Mouse (Mus musculus) urinary bladder, postnatal 10 days (tissue): ENCODE results near the gene Zscan22.
A peak's percentile ranks its signal among the peaks of the same experiment; 100 is the strongest.
"Not testable (repeated sequence)": the region's sequence is repeated elsewhere in the genome, so short reads cannot be mapped to it uniquely, and the experiment has no call there.

Experiments
- DNase-seq: peaks from one replicate; pipeline ENCODE4 v3.0.0; 2022; ENCODE audit warnings: low spot score

Zscan22 gene

DNA sequence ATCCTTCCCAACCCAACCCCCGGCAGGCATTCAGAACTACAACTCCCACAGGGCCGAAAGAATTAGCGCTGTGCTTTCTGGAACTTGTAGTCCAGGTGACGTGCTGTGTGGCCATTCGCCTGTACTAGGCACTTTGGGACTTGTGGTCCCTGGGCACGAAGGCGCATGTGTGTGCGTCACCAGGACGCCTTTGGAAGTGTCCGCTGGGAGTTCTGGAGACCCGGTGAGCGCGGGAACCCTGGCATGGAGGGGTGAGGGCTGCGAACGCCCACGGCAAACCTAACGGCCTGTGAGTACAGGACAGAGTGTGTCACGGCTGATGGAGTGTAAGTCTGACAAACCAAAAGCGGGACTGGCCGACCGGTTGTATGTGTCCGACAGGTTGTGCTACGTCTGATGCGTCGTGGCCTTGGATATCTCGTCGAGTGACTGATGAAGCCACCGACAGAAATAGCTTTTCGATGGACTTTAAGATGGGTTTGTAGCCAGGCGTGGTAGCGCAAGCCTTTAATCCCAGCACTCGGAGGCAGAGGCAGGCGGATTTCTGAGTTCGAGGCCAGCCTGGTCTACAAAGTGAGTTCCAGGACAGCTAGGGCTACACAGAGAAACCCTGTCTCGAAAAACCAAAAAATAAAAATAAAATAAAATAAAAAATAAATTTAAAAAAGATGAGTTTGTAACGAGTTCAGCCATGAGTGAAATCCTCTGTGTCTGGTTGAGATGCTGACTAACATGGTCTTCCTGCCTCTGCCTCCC is at the start of gene Zscan22:
Zscan22 (plus strand) TSS at position 161 of the 756 bp plus-strand sequence.
- peak; percentile 69 for DNase-seq

DNA sequence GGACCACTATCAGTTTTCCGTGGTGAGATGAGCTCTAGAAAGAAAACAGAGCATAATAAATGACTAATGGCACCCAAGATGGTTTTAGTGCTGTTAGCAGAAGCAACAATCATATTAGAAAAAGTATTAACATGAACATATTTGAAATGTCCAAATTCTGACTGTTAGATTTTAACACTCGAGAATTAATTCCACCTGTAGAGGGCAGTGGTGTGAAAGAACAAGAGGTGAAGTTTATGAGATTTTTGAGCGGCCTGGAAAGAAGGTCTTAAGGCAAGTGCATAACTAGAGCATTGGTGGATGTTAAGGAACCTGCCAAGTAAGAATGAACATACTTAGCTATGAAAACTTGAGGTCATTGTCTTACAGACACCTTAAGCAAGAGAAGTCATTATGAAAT is 23.3 kb upstream of the Zscan22 start:
- DNase-seq: no peak

DNA sequence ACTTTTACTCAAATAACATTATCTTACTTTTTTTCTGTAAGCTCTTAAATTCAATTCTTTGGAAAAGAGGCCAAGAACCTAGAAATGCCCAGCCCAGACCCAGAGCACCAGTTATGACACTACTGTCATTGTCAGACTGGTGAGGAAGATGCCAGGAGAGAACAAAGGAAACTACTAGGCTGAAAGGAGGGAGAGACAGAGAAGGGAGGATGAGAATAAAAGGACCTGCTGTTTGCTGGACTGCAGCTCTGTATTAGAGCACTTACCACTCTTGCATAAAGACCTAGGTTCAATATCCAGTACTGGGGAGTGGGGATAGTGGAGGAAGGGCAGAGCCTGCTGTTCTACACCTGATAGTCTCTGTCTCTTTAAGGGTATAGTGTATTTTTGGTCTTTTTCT is 17.6 kb upstream of the Zscan22 start:
- DNase-seq: no peak

DNA sequence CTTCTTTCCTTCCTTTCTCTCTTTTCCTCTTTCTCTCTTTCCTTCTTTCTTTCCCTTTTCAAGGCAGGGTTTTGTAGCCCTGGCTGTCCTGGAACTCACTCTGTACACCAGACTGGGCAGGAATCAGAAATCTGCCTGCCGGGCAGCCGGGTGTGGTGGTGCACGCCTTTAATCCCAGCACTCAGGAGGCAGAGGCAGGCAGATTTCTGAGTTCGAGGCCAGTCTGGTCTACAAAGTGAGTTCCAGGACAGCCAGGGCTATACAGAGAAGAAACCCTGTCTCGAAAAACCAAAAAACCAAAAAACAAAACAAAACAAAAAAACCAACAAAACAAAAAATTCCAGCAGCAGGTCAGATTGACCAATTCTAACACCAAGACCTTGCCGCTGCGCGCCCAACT is 17.1 kb upstream of the Zscan22 start:
- DNase-seq: not testable (repeated sequence)

DNA sequence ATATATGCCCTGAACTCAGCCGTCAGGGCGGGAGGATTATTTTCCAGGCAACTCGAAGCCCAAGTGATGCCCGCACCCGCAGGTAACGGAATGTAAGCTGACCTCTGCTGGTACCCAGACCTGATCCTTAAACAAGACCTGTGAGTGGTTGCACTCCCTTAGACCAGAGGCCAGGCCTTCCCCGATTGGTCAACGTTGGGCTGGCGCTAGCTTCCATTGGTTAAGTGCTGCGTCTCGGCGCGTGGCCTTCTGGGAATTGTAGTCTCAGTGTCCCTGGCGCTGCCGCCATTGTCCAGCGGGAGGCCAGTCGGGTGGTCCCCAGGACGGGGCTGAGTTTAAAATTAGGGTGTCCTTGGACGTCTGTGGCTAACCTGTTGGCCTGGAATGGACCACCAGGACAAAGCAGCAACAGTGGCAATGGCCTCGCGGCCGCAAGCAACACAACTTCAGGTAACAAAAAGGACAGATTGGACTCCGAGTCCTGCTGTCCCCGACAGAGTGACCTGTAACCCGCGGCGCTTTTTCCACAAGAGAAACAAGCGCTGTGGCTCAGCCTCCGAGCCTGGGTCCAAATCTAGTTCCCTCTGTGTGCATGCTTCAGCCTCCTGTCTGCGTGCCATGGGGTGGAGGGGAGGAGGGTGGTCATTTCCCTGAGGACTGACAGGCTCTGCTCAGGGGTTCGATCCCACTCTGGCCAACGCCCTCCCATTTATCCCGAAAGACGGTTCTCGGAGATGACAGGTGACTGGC is 16.5 kb upstream of the Zscan22 start, which contains the start of gene Zfp128:
Zfp128 (plus strand) TSS at position 267 of the 750 bp plus-strand sequence.
- DNase-seq: peak; percentile 80

DNA sequence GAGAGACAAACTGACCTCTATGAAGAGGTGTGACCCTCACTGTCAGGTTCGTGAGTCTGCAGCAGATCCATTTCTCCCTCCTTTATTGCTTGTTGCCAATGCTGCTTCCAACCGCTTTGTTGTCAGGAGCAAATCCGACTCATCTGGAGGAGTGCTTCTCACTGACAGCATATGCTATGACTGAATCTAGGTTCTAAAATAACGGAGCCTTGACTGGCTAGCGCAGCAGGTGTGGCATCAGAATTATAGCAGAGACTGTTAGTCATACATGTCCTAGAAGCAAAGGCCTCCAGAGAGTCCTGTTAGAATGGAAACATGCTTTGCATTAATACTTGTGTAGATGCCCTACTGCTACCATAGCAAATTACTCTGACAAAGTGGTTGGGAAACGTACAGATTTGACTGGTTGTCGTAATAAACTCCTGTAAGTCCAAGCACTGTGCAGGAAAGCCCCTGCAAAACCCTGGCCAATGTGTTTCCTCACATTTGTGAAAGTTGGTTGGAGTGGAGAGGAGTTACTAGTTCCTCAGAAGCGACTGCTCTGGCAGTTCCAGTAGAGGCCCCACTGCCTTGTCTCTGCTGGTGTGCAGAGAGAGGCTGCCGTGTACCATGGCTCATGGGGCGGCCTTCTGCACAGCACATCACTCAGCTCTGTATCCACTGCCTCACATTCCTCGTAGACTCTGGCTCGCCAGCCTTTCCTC is 10.9 kb upstream of the Zscan22 start:
- no peak for DNase-seq

DNA sequence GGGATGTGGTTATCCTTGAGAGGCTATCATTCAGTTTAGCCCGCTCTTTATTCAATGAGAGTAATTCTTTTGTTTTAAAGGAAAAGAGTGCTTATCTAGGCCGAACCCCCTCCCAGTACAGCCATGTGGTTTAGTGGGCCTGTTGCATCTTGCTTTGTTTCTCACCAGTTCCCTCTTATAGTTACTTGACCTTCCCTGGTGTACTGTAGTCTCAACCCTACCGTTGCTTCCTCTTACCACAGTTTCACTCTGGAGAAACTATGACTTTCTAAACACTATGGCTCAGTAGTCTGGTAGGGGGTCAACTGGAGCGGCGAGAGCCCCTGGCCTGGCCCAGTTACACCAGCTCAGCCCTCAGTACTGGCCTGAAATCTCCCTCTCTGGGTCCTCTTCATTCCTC is 10.0 kb upstream of the Zscan22 start:
- no peak for DNase-seq

DNA sequence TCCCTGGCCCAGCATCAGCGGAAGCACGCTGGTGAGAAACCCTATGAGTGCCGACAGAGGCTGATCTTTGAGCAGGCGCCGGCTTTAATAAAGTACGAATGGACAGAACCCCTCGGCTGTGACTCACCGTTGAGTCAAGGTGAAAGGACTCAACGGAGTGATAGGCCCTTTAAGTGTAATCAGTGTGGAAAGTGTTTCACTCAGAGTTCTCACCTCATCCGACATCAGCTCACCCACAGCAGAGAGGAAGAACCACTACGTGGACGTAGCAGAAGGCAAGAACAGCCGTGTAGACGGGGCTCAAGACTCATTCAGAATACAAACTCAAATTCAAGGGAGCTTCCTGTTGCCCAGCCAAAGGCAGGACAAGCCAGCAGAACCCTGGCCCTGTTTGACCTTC is 6.7 kb upstream of the Zscan22 start:
- no peak for DNase-seq

DNA sequence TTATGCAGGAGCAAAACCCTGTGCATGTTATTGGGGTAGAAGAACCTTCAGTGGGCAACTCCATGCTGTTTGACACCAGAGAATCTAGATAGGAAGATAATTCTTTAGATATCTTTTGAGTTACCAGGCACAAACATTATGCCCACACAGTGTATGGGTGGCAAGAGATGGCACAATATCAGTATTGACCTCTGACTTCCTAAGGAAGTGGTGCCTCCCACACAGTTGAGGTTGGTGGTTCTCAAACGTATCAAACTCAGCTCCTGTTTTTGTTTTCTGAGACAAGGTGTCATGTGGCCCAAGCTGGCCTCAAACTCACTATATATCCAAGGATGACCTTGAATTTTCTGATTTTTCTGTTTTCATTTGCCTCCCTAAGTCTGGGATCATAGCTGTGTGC is 6.3 kb upstream of the Zscan22 start:
- DNase-seq: no peak

DNA sequence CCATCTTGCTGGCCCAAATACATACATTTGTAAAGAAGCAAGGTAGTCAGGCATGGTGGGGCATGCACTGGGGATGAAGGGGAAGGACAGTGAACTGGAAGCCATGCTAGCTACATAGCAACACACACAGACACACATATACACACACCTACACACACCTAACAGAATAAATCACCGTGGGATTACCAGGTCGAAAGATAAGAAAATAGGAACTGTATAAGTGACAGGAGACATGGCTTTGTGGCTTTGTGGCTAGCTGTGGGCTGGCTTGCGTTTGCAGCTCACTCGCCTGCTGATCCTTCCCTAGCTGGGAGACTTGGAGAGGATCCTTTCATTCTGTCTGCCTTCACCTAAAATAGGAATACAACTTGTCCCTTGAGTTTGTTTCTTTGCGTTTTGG is 3.9 kb downstream of the Zscan22 start:
- no peak for DNase-seq

DNA sequence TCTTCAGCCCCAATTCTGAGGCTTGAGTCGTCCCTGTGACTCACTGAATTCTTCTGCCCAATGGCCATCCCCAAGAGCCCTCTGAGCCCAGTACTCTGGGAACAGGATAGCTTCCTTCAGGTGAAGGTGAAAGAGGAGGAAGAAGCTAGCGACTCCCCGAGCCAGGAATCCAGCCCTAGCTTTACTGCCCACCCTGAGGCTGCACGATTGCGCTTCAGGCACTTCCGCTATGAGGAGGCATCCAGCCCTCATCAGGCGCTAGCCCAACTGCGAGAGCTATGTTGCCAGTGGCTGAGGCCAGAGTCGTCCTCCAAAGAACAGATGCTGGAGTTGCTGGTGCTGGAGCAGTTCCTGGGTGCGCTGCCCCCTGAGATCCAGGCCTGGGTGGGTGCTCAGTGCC is 6.0 kb downstream of the Zscan22 start:
- no peak for DNase-seq

DNA sequence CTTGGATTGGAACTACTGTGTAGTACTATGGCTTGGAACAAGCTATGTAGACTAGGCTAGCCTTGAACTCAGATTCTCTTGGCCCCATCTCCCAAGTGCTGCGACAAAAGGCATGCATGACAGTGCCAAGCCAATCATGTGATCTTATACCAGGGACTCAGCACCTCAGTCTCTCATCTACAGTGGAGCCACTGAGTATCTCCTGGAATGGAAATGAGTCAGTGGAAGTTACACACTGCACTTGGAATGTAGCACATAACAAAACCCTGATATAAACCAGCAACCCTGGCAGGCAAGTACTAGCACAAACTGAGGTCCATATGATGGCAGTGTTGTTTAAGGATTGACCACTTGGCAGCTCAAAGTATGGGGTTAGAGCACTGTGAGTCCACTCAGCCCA is 7.5 kb downstream of the Zscan22 start:
- DNase-seq: no peak

DNA sequence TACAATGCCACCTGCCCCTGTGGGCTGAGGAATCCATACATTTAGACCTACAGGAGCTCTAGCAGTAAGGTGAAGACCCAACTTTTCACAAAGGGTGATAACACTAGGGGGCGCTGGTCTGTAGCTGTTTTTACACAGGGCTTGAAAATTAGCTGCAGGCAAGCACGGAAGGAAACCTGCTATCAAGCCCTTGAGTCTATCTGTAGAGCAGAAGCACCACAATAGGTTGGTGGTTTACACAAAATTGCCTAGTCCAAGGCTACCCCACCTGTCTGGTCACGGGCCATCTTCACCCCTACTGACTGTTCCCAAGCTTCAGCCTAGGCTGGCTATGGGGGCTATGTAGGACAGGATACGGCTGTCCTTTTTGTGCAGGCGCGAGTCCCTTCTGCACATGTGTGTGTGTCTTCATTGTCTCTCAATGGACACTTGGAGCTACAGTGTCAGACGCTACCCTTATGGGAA is 11.9 kb downstream of the Zscan22 start:
- DNase-seq: peak; percentile 26

DNA sequence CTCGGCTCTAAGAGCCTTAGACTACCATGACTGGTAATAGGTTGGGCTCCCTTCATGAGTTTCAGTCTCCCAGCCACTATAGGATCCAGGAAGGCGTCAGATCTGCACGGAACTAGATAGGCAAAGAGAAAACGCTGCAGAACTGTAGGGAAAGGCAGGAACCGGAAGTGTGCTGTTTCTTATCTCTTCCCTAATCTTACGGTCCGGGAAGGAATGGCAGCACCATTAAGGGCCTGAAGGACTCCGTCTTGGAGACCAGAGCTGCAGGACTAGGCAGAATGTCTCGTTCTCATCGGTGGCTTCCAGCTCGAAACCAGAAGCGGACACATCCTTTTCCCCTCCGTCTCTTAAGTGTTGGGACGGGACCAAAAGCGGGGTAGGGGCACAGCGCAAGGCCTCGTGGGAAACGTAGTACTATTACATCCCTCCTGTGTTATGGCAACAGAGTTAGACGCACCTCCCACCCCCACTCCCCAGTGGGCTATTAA is 12.6 kb downstream of the Zscan22 start:
- no peak for DNase-seq

DNA sequence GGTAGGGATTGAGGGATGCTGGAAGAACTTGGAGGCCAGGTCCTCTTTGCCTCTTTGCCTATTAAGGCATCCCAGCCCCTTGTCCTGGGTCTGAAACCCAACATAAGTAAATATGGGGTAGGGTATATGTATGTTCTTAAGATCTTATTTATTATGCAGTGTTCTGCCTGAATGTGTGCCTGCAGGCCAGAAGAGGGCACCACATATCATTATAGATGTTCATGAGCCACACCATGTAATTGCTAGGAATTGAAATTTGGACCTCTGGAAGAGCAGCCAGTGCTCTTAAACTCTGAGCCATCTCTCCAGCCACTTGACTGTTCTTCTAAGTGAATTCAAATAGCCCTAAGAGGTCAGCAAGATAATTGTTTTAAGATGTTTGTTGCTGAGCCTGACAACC is 15.9 kb downstream of the Zscan22 start:
- DNase-seq: no peak

DNA sequence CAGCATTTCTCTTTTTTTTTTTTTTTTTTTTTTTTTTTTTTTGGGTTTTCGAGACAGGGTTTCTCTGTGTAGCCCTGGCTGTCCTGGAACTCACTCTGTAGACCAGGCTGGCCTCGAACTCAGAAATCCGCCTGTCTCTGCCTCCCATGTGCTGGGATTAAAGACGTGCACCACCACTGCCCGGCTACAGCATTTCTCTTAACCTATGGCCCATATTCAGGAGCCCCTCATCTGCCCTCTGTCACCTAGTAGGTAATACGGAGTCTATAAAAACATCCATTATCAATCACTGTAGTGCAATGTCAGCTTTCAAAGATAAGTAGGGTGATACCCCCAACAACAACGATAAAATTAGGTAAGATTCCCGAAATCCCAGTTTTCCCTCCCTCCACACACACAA is 22.9 kb downstream of the Zscan22 start:
- not testable (repeated sequence) for DNase-seq

DNA sequence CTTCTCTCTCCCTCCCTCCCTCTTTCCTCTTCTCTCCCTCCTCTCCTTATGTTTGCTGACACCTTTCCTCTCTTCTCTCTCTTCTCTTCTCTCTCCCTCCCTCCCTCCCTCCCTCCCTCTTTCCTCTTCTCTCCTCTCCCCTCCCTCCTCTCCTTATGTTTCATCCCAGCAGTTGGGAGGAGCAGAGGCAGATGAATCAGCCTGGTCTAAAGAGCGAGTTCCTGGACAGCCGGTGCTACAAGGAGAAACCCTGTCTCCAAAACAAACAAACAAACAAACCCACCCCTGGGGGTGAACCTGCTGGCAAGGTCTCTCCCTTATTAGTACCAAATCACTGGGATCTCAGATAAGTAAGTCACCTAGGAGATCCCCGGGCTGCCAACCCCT is 23.7 kb downstream of the Zscan22 start:
- DNase-seq: no peak

DNA sequence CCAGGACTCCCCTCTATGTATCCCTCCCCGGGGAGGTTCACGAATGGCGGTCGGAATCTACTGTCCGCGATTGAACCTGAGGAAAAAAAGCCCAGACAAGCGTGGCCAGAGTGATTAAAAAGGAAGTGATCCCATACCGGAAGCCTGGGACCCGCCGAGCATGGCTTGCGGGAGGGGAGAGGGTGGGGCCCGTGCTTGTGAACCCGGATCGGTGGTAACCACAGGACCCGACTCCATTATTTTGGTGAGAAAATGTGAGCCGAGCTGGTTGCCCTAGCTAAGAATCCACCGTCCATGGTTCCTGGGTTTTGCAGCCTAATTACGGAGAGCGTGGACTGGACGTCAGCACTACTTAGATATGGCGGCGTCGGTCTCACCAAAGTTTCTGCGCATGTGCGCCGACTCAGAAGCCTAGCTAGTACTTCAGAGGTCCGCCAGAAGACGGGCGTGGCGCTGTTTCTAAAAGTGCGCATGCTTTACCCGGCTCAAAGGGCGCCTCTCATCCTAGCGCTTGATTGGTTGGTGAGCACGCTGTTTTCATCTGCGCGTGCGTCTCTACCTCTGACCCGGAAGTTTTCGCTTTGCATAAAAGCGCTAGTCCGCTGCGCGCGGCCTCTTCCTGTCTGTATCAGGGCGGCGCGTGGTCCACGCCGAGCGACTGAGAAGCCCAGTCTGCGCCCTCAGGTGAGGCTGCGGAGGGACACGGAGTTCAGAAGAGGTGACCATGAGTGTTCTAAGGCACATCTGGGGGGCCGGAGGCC is 24.3 kb downstream of the Zscan22 start, which contains the start of gene Rps5:
Rps5 (plus strand) TSS at position 586 of the 761 bp plus-strand sequence.
- DNase-seq: peak; percentile 96

DNA sequence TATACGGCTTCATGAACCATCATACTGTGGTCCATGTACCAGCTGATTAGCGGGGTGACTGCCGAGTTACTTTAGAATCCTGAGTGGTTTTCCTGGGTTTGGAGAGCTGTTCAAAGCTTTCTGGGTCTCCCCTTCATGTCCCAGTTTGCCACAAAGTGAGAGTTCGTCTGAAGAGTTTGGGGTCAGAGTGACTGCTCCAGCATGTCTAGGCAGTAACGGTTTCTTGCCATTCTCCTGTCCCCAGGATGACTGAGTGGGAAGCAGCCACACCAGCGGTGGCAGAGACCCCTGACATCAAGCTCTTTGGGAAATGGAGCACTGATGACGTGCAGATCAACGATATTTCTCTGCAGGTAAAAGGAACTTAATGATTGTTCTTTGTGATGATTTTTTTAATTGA is 25.1 kb downstream of the Zscan22 start:
- DNase-seq: no peak

DNA sequence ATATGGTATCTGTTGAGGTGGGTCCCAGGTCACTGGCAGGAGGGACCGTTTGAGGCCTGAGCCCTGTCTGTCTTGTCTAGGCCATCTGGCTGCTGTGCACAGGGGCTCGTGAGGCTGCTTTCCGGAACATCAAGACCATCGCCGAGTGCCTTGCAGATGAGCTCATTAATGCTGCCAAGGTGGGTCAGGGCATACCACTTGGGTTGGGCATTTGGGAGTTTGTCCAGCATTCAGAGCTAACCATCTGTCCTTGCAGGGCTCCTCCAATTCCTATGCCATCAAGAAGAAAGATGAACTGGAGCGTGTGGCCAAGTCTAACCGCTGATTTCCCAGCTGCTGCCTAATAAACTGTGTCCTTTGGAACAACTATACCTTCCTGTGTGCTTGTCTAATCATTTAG is 28.7 kb downstream of the Zscan22 start:
- no peak for DNase-seq

DNA sequence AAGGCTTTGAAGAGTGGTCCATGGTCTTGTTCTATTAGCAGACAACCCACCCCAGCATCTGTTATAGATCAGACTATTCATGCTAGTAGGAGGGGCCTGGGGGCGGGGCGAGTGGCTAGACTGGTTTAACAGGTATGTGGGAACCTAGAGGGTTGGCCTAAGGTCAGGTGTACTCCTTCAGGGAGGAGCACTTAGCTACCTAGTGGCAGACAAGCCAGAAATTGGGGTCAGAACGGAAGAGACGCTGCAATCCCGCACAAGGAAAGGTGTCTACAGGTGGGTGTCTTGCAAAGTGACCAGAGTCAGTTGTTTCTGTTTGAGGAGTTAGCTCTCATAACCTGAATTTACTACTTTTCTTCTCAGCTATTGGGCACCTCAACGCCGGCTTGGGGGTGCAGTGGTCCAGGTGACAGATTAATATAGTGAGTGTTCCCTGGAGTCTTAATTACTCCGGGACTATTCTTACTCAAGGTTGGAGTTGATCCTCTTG is 29.6 kb downstream of the Zscan22 start, which contains the start of gene Rnf225:
Rnf225 (plus strand) TSS at position 226 of the 490 bp plus-strand sequence.
- peak; percentile 29 for DNase-seq
